In genomic region chr15:50996296-50996695, GRCm38 (mm10) we compare ENCODE assay signal across 26 mouse cellular contexts.
"Had no signal": no experiment of that assay in that cellular context is flagged by ENCODE, and none has a peak within 500 bp of the region (broad histone marks: within the 10 kb centered on the region; RNA-seq: fewer than 3 reads in every experiment).

No protein-coding gene starts in this region.

- H3K27ac ChIP-seq: limb, embryonic 12.5 days; limb, embryonic 13.5 days; liver, embryonic 12.5 days; liver, embryonic 13.5 days; liver, embryonic 14.5 days; liver, embryonic 15.5 days; lung, embryonic 15.5 days; macrophage; midbrain, embryonic 10.5 days; midbrain, embryonic 12.5 days; midbrain, embryonic 13.5 days; neural tube, embryonic 12.5 days had no signal

- H3K36me3 ChIP-seq: limb, embryonic 10.5 days; limb, embryonic 12.5 days; limb, embryonic 13.5 days; limb, embryonic 15.5 days; liver, embryonic 12.5 days; liver, embryonic 13.5 days; liver, embryonic 15.5 days; lung, embryonic 15.5 days; midbrain, embryonic 10.5 days; midbrain, embryonic 12.5 days; midbrain, embryonic 13.5 days; midbrain, embryonic 15.5 days; neural tube, embryonic 12.5 days had no signal

- H3K4me1 ChIP-seq: liver, embryonic 12.5 days; liver, embryonic 13.5 days; liver, embryonic 15.5 days; megakaryocyte, embryonic 14.5 days; midbrain, embryonic 10.5 days; midbrain, embryonic 12.5 days; midbrain, embryonic 15.5 days; neural tube, embryonic 12.5 days had no signal

- DNase-seq: left cerebral cortex, postnatal 4 days; liver; liver, embryonic 13.5 days; liver, postnatal 0 days; lung, adult 2 months; lung, embryonic 14.5 days; lung, postnatal 10 days; lung, postnatal 14 days; lung, postnatal 4 days; midbrain, embryonic 14.5 days had no signal

- H3K27me3 ChIP-seq: limb, embryonic 12.5 days; limb, embryonic 13.5 days; limb, embryonic 15.5 days; liver, embryonic 12.5 days; liver, embryonic 13.5 days; liver, embryonic 15.5 days; lung, embryonic 15.5 days; megakaryocyte, embryonic 14.5 days; midbrain, embryonic 12.5 days; midbrain, embryonic 13.5 days; midbrain, embryonic 15.5 days; neural tube, embryonic 12.5 days had no signal

- H3K4me3 ChIP-seq: limb, embryonic 10.5 days; limb, embryonic 12.5 days; limb, embryonic 13.5 days; limb, embryonic 15.5 days; liver, embryonic 12.5 days; liver, embryonic 13.5 days; liver, embryonic 15.5 days; lung, embryonic 15.5 days; megakaryocyte, embryonic 14.5 days; midbrain, embryonic 10.5 days; midbrain, embryonic 12.5 days; midbrain, embryonic 13.5 days; midbrain, embryonic 15.5 days; myocyte; neural tube, embryonic 12.5 days had no signal
